13 mouse cellular contexts compared by ENCODE assay signal in the genomic region with DNA sequence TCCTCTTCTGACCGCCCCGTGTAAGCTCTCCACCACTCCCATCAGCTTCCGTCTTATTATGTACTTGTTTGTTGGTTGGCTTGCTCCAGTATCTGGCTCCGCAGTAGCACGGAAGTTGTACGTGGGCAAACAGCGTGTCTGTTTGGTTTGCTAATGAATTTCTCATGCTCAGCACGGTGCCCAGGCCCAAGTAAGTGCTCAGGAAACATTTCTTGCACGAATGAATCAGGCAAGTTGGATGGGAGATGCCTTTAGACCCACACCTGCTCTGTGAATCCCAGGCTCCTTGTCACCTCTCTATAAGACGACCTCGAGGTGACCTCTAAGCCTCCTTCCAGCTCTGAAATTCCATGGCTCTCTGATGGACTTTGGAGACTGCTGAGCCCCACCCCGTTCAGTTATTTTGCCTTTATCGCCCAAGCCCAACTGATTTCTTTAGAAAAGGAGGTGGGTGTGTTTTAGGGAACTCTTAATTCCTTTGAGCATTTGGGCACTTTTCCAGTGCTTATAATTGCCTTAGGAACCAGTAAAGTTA. TPM values are rescaled to one million over a fixed set of nuclear protein-coding genes. Genes with fewer than 3 reads are reported as not detected.
A peak's percentile ranks its signal among the peaks of the same experiment; 100 is the strongest.
DNase-seq lines count a peak whose midpoint lies in the region; ATAC-seq lines count a peak whose summit lies in the region.
"Had no signal": no experiment of that assay in that cellular context is flagged by ENCODE, and none has a peak within 500 bp of the region (broad histone marks: within the 10 kb centered on the region; RNA-seq: fewer than 3 reads in every experiment).

No protein-coding gene starts in this region.

- WGBS in midbrain, embryonic 11.5 days, result 51% methylated on average over 13 of the region's 13 CpGs
- WGBS in midbrain, embryonic 15.5 days, result 34% methylated on average over 13 of the region's 13 CpGs
- WGBS in forebrain, embryonic 16.5 days, result 9% methylated on average over 13 of the region's 13 CpGs
- 54% methylated on average over 13 of the region's 13 CpGs for WGBS in stomach, embryonic 16.5 days

- no peak overlapping the region for H3K4me2 ChIP-seq in midbrain, embryonic 11.5 days
- H3K4me2 ChIP-seq in midbrain, embryonic 15.5 days, result no peak overlapping the region
- no peak overlapping the region for H3K4me2 ChIP-seq in forebrain, embryonic 16.5 days (ENCODE audit: low read length)
- H3K4me2 ChIP-seq in stomach, embryonic 16.5 days (ENCODE audit: low read depth, low read length), result no peak overlapping the region
- H3K4me2 ChIP-seq: limb, embryonic 13.5 days; neural tube, embryonic 13.5 days had no signal

- no peaks in the 10 kb centered on the region for H3K9me3 ChIP-seq in midbrain, embryonic 11.5 days (ENCODE audit: control insufficient read depth, low read length)
- H3K9me3 ChIP-seq in midbrain, embryonic 15.5 days, result no peaks in the 10 kb centered on the region
- H3K9me3 ChIP-seq in forebrain, embryonic 16.5 days (ENCODE audit: control insufficient read depth, low read length), result no peaks in the 10 kb centered on the region
- no peaks in the 10 kb centered on the region for H3K9me3 ChIP-seq in stomach, embryonic 16.5 days (replicated peaks; ENCODE audit: control insufficient read depth, low read length)
- H3K9me3 ChIP-seq: limb, embryonic 13.5 days; neural tube, embryonic 13.5 days had no signal

- no peaks in the 10 kb centered on the region for H3K36me3 ChIP-seq in midbrain, embryonic 11.5 days (ENCODE audit: control insufficient read depth, insufficient read depth, low read length)
- no peaks in the 10 kb centered on the region for H3K36me3 ChIP-seq in midbrain, embryonic 15.5 days (replicated peaks)
- H3K36me3 ChIP-seq in forebrain, embryonic 16.5 days (ENCODE audit: control insufficient read depth, insufficient read depth), result no peaks in the 10 kb centered on the region
- H3K36me3 ChIP-seq in stomach, embryonic 16.5 days (ENCODE audit: control insufficient read depth, insufficient read depth, low read length), result no peaks in the 10 kb centered on the region
- H3K36me3 ChIP-seq: limb, embryonic 13.5 days; neural tube, embryonic 13.5 days had no signal

- H3K4me1 ChIP-seq in midbrain, embryonic 11.5 days (ENCODE audit: control insufficient read depth, insufficient read depth, low read length), result peaks cover 8% of the 10 kb centered on the region; the same call in 1 of the 2 replicates
- peaks cover 12% of the 10 kb centered on the region; the same call in 1 of the 2 replicates for H3K4me1 ChIP-seq in midbrain, embryonic 15.5 days
- H3K4me1 ChIP-seq in forebrain, embryonic 16.5 days (replicated peaks; ENCODE audit: control insufficient read depth, insufficient read depth, low read length), result peaks cover 10% of the 10 kb centered on the region
- H3K4me1 ChIP-seq in stomach, embryonic 16.5 days (ENCODE audit: control insufficient read depth, insufficient read depth, low read length), result no peaks in the 10 kb centered on the region

- ATAC-seq in midbrain, embryonic 11.5 days (ENCODE audit: low FRiP score), result no peak
- no peak for ATAC-seq in midbrain, embryonic 15.5 days (replicated peaks)
- ATAC-seq in forebrain, embryonic 16.5 days, result 0 out of 2 replicates have a peak, but pooled peaks have one; percentile 11
- ATAC-seq in stomach, embryonic 16.5 days (ENCODE audit: insufficient read depth, low FRiP score), result peak; percentile 71; the same call in 1 of the 2 replicates
- ATAC-seq in erythroid progenitor cell, adult 5-6 weeks (replicated peaks; ENCODE audit: low FRiP score, poor library complexity, severe bottlenecking), result no peak

- no peak overlapping the region for H3K4me3 ChIP-seq in midbrain, embryonic 11.5 days (ENCODE audit: low read depth, low read length)
- no peak overlapping the region for H3K4me3 ChIP-seq in midbrain, embryonic 15.5 days
- no peak overlapping the region for H3K4me3 ChIP-seq in forebrain, embryonic 16.5 days (replicated peaks; ENCODE audit: low read length)
- no peak overlapping the region for H3K4me3 ChIP-seq in stomach, embryonic 16.5 days (replicated peaks; ENCODE audit: low read length)
- H3K4me3 ChIP-seq: erythroblast, embryonic 14.5 days; limb, embryonic 13.5 days; neural tube, embryonic 13.5 days had no signal

- H3K9ac ChIP-seq in midbrain, embryonic 11.5 days (ENCODE audit: low read length), result no peak overlapping the region
- H3K9ac ChIP-seq in midbrain, embryonic 15.5 days, result no peak overlapping the region
- no peak overlapping the region for H3K9ac ChIP-seq in forebrain, embryonic 16.5 days (replicated peaks; ENCODE audit: low read depth, low read length)
- H3K9ac ChIP-seq in stomach, embryonic 16.5 days (ENCODE audit: low read length), result no peak overlapping the region
- H3K9ac ChIP-seq: limb, embryonic 13.5 days; neural tube, embryonic 13.5 days had no signal

- DNase-seq in embryo, embryonic 10 days (ENCODE audit: low spot score), result peak; percentile 44
- no peak for DNase-seq in embryo, embryonic 11 days
- no peak for DNase-seq in midbrain, embryonic 11.5 days (ENCODE audit: low spot score, missing footprints)
- no peak for DNase-seq in urinary bladder, postnatal 36 days (ENCODE audit: low spot score in 2 of 2)
- DNase-seq: adrenal gland, postnatal 36 days; cerebellum, adult 8-10 months had no signal

- H3K27ac ChIP-seq in midbrain, embryonic 11.5 days (ENCODE audit: low read depth, low read length), result peak overlapping the region; percentile 40; the same call in 1 of the 2 replicates
- no peak overlapping the region for H3K27ac ChIP-seq in midbrain, embryonic 15.5 days
- no peak overlapping the region for H3K27ac ChIP-seq in forebrain, embryonic 16.5 days (ENCODE audit: low read length)
- H3K27ac ChIP-seq in stomach, embryonic 16.5 days (ENCODE audit: low read length), result peak overlapping the region; percentile 62
- H3K27ac ChIP-seq: neural tube, embryonic 13.5 days had no signal

- H3K27me3 ChIP-seq in midbrain, embryonic 11.5 days (ENCODE audit: control insufficient read depth, insufficient read depth, low read length), result no peaks in the 10 kb centered on the region
- H3K27me3 ChIP-seq in midbrain, embryonic 15.5 days (replicated peaks), result no peaks in the 10 kb centered on the region
- no peaks in the 10 kb centered on the region for H3K27me3 ChIP-seq in forebrain, embryonic 16.5 days (replicated peaks; ENCODE audit: control insufficient read depth, insufficient read depth, low read length)
- H3K27me3 ChIP-seq in stomach, embryonic 16.5 days (ENCODE audit: control insufficient read depth, insufficient read depth, low read length), result no peaks in the 10 kb centered on the region
- H3K27me3 ChIP-seq: limb, embryonic 13.5 days; neural tube, embryonic 13.5 days had no signal

RNA-seq across cellular contexts. Expression of gene Lrig1, which starts 55.4 kb away (rescaled TPM):
- 15.9 and 17.4 TPM in 2 replicates for polyA plus RNA-seq in midbrain, embryonic 11.5 days (2014; fragmentation: Nextera tagmentation; extraction: Ambion mirVana)
- polyA plus RNA-seq in midbrain, embryonic 15.5 days (2015; fragmentation: Nextera tagmentation; extraction: Ambion mirVana), result 16.0 and 18.7 TPM in 2 replicates
- polyA plus RNA-seq in forebrain, embryonic 16.5 days (2015; fragmentation: Nextera tagmentation; extraction: Ambion mirVana), result 7.1 and 8.3 TPM in 2 replicates
- 18.3 and 24.0 TPM in 2 replicates for polyA plus RNA-seq in stomach, embryonic 16.5 days (2015; fragmentation: Nextera tagmentation; extraction: Ambion mirVana)
- 7.9 and 11.7 TPM in 2 replicates for total RNA-seq in erythroid progenitor cell, adult 5-6 weeks (2015; ENCODE audit: low replicate concordance)
- total RNA-seq in erythroid progenitor cell, adult 5-6 weeks (2017; ENCODE audit: low replicate concordance), result 4.1 and 5.7 TPM in 2 replicates

Comparison
In these comparisons a context has a peak if more than half of its experiments do, and no peak if none do; other contexts are left out.
1. H3K27ac ChIP-seq: peak in midbrain, embryonic 11.5 days (single experiment) and stomach, embryonic 16.5 days (single experiment); none in midbrain, embryonic 15.5 days (single experiment) and forebrain, embryonic 16.5 days (single experiment).
2. ATAC-seq: peak in forebrain, embryonic 16.5 days (single experiment) and stomach, embryonic 16.5 days (single experiment); none in midbrain, embryonic 11.5 days (single experiment), midbrain, embryonic 15.5 days (single experiment) and erythroid progenitor cell, adult 5-6 weeks (single experiment).